Mouse (Mus musculus) heart, adult 18-20 months (tissue): ENCODE measurements around the gene Abr. TPM values are rescaled to one million over a fixed set of nuclear protein-coding genes. Genes with fewer than 3 reads are reported as not detected.
A peak's percentile ranks its signal among the peaks of the same experiment; 100 is the strongest.

Experiments
- DNase-seq, 2 experiments: peaks; one replicate each; pipeline ENCODE4 v3.0.0; 2021 to 2022; ENCODE audit warnings: mixed read lengths in 1 of 2
- total RNA-seq, 2 experiments: library from RNA; stranded (reverse); gene quantifications; 2 replicates each; pipeline ENCODE4 v1.2.3; 2021

Abr gene
- total RNA-seq, 2 experiments from 2014 or later = 24.8 to 29.7 TPM

DNA sequence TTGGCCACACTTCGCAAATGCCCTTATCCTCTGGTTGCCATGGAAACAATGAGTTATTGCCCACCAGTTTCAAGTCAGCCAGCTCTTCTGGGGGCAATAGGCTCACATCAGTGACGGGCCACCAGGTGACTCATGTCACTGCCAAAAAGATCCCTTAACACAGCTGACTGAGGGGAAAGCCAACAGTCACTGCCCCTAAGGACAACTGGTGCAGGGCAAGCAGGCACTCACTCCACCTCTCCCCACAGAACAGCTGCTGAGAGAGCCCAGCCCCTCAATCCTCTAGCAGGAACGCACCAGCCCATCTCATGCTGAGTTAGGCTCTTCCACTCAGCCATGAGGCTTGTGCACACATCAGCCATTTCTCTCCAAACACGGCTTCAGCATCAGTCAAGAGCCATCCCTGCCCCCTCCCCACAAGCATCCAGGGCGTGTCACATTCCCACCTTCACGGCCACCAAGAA, 128.3 kb downstream of the Abr start:
- DNase-seq = no peak

- no peak for DNase-seq
Observed at GRCm38 (mm10) chr11:76493167-76493566, 128.9 kb downstream of the Abr start.

DNA sequence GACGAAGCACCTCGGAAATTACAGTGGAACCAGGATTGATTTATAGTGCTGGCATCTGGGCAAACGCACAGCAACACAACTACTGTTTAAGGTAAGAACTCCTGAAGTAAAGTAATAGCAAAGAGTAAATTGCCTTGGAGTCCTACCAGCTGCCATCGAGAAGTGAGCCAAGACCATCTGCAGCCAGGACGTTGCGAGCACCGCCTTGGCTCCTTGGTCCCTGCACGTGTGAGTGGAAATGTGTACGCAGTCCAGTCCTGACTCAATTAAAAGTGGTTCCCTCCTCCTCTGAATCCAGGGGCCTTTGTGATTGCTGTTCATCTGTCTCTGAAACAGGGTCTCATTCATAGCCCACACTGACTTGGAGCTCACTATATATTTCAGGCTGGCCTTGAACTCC, 130.3 kb downstream of the Abr start:
- no peak for DNase-seq

- DNase-seq = no peak
Observed at GRCm38 (mm10) chr11:76489407-76489806, 132.7 kb downstream of the Abr start.

- DNase-seq = no peak
Observed at GRCm38 (mm10) chr11:76487024-76487423, 135.1 kb downstream of the Abr start.

DNA sequence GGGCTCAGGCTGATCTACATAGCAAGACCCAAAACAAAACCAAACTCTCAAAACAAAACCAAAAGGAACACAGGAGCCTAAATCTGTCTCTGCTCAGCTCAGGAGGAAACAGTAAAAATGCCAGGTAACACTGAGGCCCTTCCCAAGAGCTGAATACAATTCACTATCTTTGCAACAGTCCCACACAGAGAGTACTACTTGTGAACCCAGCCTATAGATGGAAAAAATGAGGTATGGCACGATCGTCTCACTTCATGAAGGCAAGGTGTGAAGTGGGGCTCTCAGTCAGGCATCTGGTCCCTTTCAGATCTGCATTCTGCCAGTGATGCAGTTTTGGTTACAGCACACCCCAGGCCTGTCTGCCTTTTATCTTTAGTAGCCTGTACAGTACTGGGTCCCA, 138.1 kb downstream of the Abr start:
- DNase-seq = no peak

- DNase-seq = no peak
Observed at GRCm38 (mm10) chr11:76483171-76483727, 138.9 kb downstream of the Abr start.

GRCm38 (mm10) chr11:76482697-76483096, 139.4 kb downstream of the Abr start:
- DNase-seq = no peak

- DNase-seq = peak in 1 of 2 experiments; percentile 41
Observed at GRCm38 (mm10) chr11:76482183-76482582, 139.9 kb downstream of the Abr start.

- peak in 1 of 2 experiments; percentile 33 for DNase-seq
Observed at GRCm38 (mm10) chr11:76479729-76480128, 142.4 kb downstream of the Abr start.

DNA sequence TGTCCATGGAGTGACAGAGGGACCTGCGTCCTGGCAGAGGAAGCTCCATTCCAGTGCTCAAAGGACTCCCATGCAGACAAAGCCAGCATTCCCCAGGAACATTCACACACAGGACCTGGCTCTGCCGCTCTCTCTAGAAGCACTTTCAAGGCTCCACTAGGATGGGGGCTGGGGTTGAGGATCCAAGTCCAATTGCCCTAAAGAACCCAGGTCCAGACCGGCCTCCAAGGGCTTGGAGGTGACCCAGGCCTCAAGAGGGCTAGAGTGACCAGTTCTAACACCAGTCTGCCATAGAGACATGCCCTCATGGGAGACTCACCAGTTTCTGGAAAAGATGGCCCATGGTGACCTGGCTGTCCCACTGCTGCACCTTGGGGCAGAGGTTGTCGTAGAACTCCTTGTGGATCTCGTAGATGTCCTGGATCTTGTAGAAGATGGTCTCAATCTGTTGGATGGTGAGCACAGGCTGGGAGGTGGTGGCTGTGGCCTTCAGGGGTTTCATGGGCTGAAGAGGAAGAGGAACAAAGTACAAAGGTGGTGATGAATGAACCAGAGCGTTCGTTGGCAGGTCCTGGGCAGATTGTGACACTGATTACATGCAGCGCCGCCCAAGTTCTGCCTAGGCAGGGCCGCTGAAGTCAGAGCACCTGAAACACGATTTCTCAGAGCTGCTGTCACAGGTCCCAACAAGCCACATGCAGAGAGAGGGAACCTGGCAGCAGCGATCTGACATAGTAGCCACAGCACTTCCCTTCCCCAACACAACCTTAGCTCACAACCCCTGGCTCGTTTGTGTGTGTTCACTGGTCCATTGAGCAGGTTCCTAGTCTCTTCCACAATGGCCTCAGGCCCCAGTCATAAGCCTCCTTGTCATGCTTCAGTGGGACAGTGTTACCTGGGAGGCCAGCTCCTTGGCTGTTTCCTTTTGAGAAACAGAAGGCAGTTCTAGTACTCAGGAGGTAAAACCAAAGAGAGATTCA, 143.1 kb downstream of the Abr start:
- no peak for DNase-seq

DNA sequence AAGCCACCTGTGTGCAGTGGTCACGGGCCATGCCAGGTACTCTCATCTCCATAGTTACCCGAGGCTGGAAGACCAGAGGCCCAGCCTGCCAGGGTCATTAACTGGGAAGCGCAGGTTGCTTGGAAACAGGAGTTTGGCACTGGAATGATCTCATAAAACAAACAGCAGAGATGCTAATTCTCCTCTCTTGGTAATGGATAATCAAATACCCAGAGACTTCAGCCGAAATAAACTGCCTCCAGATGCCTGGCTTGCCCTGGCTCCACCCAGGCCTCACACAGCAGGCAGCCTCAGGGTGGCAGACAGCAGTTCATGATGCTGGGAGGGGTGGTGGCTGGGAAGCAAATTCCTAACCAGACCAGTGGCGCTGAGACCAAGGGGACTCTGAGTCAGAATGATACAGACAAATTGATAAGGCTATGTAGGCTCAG, 145.0 kb downstream of the Abr start:
- no peak for DNase-seq

GRCm38 (mm10) chr11:76476376-76477094, 145.6 kb downstream of the Abr start:
- no peak for DNase-seq

DNA sequence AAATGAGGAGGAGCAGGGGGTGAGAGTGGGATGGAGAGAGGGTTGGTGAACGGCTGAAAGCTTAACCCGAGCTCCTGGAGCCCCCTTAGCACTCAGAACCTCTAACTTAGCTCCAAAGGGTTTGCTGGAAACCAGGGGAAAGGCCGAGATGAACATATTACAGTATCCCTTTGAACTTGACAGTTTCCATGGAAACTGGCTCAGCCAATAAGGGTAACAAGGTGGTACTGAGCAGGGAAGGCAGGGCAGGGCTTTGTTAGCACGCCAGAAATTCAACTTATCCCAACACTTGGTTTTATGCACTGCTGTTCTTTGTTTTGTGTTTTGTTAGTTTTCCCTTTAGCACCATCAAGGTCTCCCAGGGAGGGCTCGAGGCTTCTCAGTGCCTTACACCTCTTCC, 149.5 kb downstream of the Abr start:
- DNase-seq = no peak

DNA sequence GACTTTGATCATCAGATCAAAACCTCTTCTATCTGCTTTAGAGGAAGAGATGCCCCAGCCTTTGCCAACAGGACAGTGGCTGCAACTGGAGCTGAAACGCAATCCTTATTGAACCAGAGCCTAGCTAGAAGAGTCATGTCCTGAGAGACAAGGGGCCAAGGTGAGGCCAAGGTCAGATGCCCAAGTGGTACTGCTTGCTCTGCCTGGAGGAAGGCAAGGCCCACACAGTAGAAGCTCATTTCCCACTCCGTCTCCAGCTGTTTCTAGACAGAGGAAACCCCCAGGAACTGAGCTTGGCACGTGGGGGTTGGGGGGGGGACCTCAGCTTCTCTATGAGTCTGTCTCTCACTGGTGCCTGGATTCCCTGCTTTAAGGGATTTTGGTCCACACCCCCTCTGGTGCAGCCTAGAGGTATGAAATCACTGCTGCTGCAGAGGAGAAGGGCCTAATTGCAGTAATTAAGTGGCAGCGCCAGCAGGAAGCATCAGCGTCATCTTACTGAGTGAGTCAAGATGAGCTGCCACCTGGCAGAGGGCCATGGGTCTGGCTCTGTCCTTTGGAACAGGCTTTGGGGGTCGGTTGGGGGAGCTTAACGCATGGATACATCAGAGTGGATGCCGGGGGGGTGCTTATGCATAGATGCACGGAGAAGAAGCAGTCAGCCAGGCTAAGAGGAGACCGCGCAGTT, 152.7 kb downstream of the Abr start:
- no peak for DNase-seq

DNA sequence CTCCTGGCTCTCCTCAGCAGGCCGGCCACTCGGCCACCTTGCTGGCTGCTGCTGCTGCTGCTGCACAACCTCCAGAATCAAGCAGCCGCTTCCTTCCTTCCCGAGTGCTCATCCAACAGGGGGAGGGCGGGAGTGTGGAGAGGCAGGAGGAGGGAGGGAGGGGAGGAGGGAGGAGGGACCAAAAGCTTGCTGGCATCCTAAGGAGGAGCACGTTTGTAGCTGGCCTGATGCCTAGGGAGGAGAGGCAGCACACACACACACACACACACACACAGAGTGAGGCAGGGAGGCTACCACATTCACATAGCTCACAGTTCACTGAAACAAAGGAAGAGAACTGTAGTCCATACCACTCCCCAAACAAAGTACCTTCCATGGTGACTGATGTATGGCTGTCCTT, 153.8 kb downstream of the Abr start:
- peak in 1 of 2 experiments; percentile 33 for DNase-seq

DNA sequence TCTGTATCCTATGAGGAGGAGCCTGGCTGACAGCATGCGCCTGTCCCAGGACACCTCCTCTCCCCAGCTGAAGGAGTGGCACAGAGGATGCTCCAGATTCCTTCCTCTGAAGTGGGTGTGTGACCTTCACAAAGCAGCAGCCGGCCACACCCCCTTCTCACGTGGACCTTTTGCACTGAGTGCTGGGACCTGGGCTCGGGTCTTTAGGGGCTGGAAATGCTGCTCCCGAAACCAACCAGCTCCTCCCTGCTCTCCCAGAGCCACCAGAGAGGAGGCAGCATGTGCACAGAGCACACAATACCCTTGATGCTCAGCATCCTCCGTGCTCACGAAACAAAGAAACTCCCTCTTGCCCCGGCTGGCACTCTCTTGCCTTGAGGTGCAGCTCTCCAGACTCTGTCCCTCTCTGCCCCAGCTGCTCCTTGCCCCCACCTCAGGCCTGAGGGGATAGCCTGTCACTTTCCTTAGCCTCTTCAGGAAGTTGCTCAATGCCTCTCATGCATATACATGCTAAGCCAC, 154.6 kb downstream of the Abr start:
- no peak for DNase-seq

- no peak for DNase-seq
Observed at GRCm38 (mm10) chr11:76467073-76467472, 155.0 kb downstream of the Abr start.

GRCm38 (mm10) chr11:76465879-76466278, 156.2 kb downstream of the Abr start:
- no peak for DNase-seq

DNA sequence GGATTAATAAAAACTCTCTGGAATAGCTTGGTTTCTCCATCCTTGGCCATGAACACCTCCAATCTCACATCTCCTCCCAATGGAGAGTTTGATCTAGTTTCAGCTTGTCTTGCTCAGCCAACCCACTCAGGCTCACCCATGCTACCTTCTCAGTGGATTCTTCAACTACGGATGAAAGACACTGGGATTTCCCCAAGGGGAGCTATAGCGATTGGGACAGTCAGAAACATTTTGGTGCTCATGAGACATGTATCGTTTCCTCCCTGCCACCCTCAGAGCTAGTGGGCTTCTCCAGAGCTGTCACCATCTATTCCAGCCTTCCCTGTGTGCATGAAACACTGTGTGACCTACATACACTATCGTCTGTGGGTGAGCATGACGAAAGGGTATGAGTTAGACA, 160.4 kb downstream of the Abr start:
- no peak for DNase-seq

DNA sequence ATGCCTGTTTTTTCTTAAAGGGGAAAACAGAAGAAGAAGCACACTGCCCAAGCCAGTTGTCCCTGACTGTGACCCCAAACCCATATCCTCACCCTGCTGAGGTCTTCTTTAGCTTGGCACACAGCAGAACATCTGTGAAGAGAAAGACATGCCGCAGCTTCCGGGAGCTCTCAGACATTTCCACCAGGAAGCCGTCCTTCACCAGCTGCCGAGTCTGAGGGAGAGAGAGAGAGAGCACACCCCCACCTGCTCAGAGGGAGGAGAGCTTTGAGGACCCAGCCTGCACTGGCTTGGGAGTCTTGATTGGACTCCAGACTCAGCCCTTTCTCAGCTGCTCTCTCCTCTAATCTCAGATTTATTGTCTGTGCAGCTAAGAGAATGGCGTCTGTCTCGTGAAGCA, 160.9 kb downstream of the Abr start:
- no peak for DNase-seq

DNA sequence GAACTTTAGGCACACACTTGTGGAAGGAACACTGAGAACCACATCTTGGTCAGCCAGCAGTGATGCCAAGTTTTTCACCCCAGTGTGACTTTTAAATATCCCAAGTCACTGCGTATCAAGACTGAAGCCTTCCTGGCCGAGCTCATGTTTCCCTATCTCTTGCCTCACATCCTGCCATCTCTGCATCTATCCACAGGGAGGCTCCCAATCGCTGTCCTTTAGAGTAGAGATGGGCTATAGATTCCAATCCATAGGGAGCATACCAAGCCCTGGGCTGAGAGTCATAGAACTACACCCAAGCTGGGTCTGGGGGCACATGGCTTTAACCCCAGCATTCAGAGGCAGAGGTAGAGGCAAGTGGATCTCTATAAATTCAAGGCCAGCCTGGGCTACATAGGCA, 162.6 kb downstream of the Abr start:
- DNase-seq = no peak
